ENCODE assay signal across 28 mouse cellular contexts in genomic region chr11:107287215-107288185, GRCm38 (mm10).
DNase-seq lines count a peak whose midpoint lies in the region; ATAC-seq and TF ChIP-seq lines count a peak whose summit lies in the region.
"Had no signal": no experiment of that assay in that cellular context is flagged by ENCODE, and none has a peak within 500 bp of the region (broad histone marks: within the 10 kb centered on the region; RNA-seq: fewer than 3 reads in every experiment).

No protein-coding gene starts in this region.

- H3K27me3 ChIP-seq in E14TG2a.4 (ENCODE audit: insufficient read depth, low read length) (no peaks in the 10 kb centered on the region), MEL (ENCODE audit: control insufficient read depth in 1 of 2, insufficient read depth in 2 of 2, low read length in 2 of 2) (no peaks in the 10 kb centered on the region)
- no peaks in the 10 kb centered on the region for H3K27me3 ChIP-seq in stomach, postnatal 0 days (ENCODE audit: control insufficient read depth, insufficient read depth, low read length)
- H3K27me3 ChIP-seq: embryonic facial prominence, embryonic 12.5 days; heart, embryonic 13.5 days; kidney, embryonic 15.5 days; limb, embryonic 15.5 days; midbrain, embryonic 15.5 days; neural tube, embryonic 12.5 days had no signal

- intact Hi-C loops in left cerebral cortex, adult 2 months (cut with DNase I): no loop called here

- H3K9me3 ChIP-seq in E14TG2a.4 (ENCODE audit: low read length) (peaks cover 9% of the 10 kb centered on the region; the same call in 1 of the 2 replicates), MEL (replicated peaks; ENCODE audit: insufficient read depth, low read length) (no peaks in the 10 kb centered on the region)
- H3K9me3 ChIP-seq in stomach, postnatal 0 days (ENCODE audit: control insufficient read depth, low read length): no peaks in the 10 kb centered on the region
- H3K9me3 ChIP-seq: embryonic facial prominence, embryonic 12.5 days; heart, embryonic 13.5 days; kidney, embryonic 15.5 days; limb, embryonic 10.5 days; limb, embryonic 15.5 days; midbrain, embryonic 15.5 days; neural tube, embryonic 12.5 days had no signal

- H3K4me1 ChIP-seq in E14TG2a.4 (replicated peaks; ENCODE audit: low read depth, low read length) (peaks cover 43% of the 10 kb centered on the region), MEL (ENCODE audit: control insufficient read depth in 1 of 2, insufficient read depth in 2 of 2, low read length in 2 of 2) (no peaks in the 10 kb centered on the region)
- no peaks in the 10 kb centered on the region for H3K4me1 ChIP-seq in stomach, postnatal 0 days (replicated peaks; ENCODE audit: control insufficient read depth, insufficient read depth)
- H3K4me1 ChIP-seq: embryonic facial prominence, embryonic 12.5 days; limb, embryonic 15.5 days; midbrain, embryonic 15.5 days; neural tube, embryonic 12.5 days had no signal

- peak; percentile 6 for TF ChIP-seq CTCF in left cerebral cortex, adult 2 months (IDR thresholded peaks at IDR 0.05)
- peak; percentile 56 for TF ChIP-seq CTCF in E14TG2a.4 (conservative IDR thresholded peaks at IDR 0.05; ENCODE audit: low read length)
- TF ChIP-seq CTCF in MEL (IDR thresholded peaks at IDR 0.05 in 2 of 3, conservative IDR thresholded peaks at IDR 0.05 in 1 of 3; ENCODE audit: control insufficient read depth in 1 of 3, insufficient read depth in 1 of 3, low read depth in 2 of 3, low read length in 3 of 3, poor library complexity in 1 of 3, severe bottlenecking in 1 of 3): no peak
- TF ChIP-seq CTCF in stomach, postnatal 0 days (IDR thresholded peaks at IDR 0.05; ENCODE audit: low read depth): peak; percentile 8; the same call in 1 of the 2 replicates

- peak; percentile 74 for ATAC-seq in stomach, postnatal 0 days (ENCODE audit: low FRiP score, low TSS enrichment)
- no peak for ATAC-seq in erythroid progenitor cell, adult 5-6 weeks (replicated peaks; ENCODE audit: low FRiP score, poor library complexity, severe bottlenecking)
- ATAC-seq: forebrain, embryonic 16.5 days; hindbrain, embryonic 16.5 days; midbrain, embryonic 15.5 days had no signal

- no peak for DNase-seq in left cerebral cortex, adult 2 months (ENCODE audit: extremely low spot score in 1 of 2, low spot score in 2 of 2)
- DNase-seq in left cerebral cortex, adult 18-20 months (ENCODE audit: low spot score in 2 of 2): no peak
- peak; percentile 40 for DNase-seq in MEL (ENCODE audit: low read depth, low spot score)
- no peak for DNase-seq in stomach, postnatal 0 days (ENCODE audit: low spot score)
- no peak for DNase-seq in thymus, adult 18-20 months
- DNase-seq: adrenal gland, postnatal 14 days; cerebellum, adult 11-12 months; cerebellum, adult 9-11 months; embryo, embryonic 11 days; gastrocnemius, adult 2 months; gastrocnemius, postnatal 36 days; heart, adult 18-20 months; kidney, adult 18-20 months; kidney, postnatal 25 days; lung, embryonic 14.5 days; lung, postnatal 14 days; thymus, postnatal 36 days had no signal

- H3K4me2 ChIP-seq in stomach, postnatal 0 days (replicated peaks; ENCODE audit: low read depth): no peak overlapping the region
- H3K4me2 ChIP-seq: embryonic facial prominence, embryonic 12.5 days; heart, embryonic 13.5 days; kidney, embryonic 15.5 days; limb, embryonic 15.5 days; lung, embryonic 14.5 days; midbrain, embryonic 15.5 days; neural tube, embryonic 12.5 days had no signal

- no peaks in the 10 kb centered on the region for H3K79me2 ChIP-seq in MEL (ENCODE audit: control insufficient read depth, insufficient read depth, low read length, poor library complexity)

- peaks cover 56% of the 10 kb centered on the region for H3K36me3 ChIP-seq in E14TG2a.4 (ENCODE audit: insufficient read depth, low read length)
- H3K36me3 ChIP-seq in MEL (ENCODE audit: control insufficient read depth in 1 of 2, insufficient read depth in 2 of 2, low read length in 2 of 2): peaks cover 0 to 3% of the 10 kb centered on the region in 2 experiments; a peak in 2 of 4 replicates
- H3K36me3 ChIP-seq in stomach, postnatal 0 days (ENCODE audit: control insufficient read depth, insufficient read depth, low read length): no peaks in the 10 kb centered on the region
- H3K36me3 ChIP-seq: midbrain, embryonic 15.5 days; neural tube, embryonic 12.5 days had no signal

- WGBS in stomach, postnatal 0 days: 80% methylated on average over 11 of the region's 11 CpGs

- no peak for TF ChIP-seq POLR2A in MEL (IDR thresholded peaks at IDR 0.05; ENCODE audit: control insufficient read depth in 1 of 2, insufficient read depth in 1 of 2, low read depth in 1 of 2, low read length in 2 of 2, poor library complexity in 1 of 2)

- no peak overlapping the region for H3K9ac ChIP-seq in MEL (ENCODE audit: control insufficient read depth, low read depth, low read length, poor library complexity, severe bottlenecking)
- H3K9ac ChIP-seq in stomach, postnatal 0 days (ENCODE audit: low read length): no peak overlapping the region
- H3K9ac ChIP-seq: embryonic facial prominence, embryonic 12.5 days; heart, embryonic 13.5 days; kidney, embryonic 15.5 days; limb, embryonic 15.5 days; lung, embryonic 14.5 days; midbrain, embryonic 15.5 days; neural tube, embryonic 12.5 days had no signal

- H3K4me3 ChIP-seq in left cerebral cortex, adult 2 months: no peak overlapping the region
- H3K4me3 ChIP-seq in E14TG2a.4 (replicated peaks; ENCODE audit: low read length) (no peak overlapping the region), MEL (ENCODE audit: control insufficient read depth in 1 of 2, insufficient read depth in 1 of 2, low read depth in 2 of 2, low read length in 2 of 2) (no peak overlapping the region)
- H3K4me3 ChIP-seq in stomach, postnatal 0 days (ENCODE audit: low read depth, low read length): no peak overlapping the region
- H3K4me3 ChIP-seq: embryonic facial prominence, embryonic 12.5 days; gastrocnemius, adult 2 months; heart, embryonic 13.5 days; kidney, embryonic 15.5 days; limb, embryonic 10.5 days; limb, embryonic 15.5 days; midbrain, embryonic 15.5 days; neural tube, embryonic 12.5 days had no signal

- 0 out of 2 replicates have a peak overlapping the region, but pooled peaks have one; percentile 5 for H3K27ac ChIP-seq in left cerebral cortex, adult 2 months
- no peak overlapping the region for H3K27ac ChIP-seq in MEL (ENCODE audit: control insufficient read depth, low read depth, low read length)
- H3K27ac ChIP-seq in stomach, postnatal 0 days (replicated peaks): no peak overlapping the region
- H3K27ac ChIP-seq: embryonic facial prominence, embryonic 12.5 days; gastrocnemius, adult 2 months; heart, embryonic 13.5 days; kidney, embryonic 15.5 days; limb, embryonic 10.5 days; limb, embryonic 15.5 days; midbrain, embryonic 15.5 days; neural tube, embryonic 12.5 days had no signal

- TF ChIP-seq RAD21 in MEL (IDR thresholded peaks at IDR 0.05; ENCODE audit: low read depth, low read length): no peak

- TF ChIP-seq EP300 in MEL (IDR thresholded peaks at IDR 0.05; ENCODE audit: low read depth in 1 of 2, low read length in 2 of 2): no peak
- no peak for TF ChIP-seq EP300 in stomach, postnatal 0 days (optimal IDR thresholded peaks at IDR 0.05)

TF ChIP-seq in MEL, 35 proteins besides CTCF, POLR2A, EP300 and RAD21:
- TF ChIP-seq ZMIZ1 (IDR thresholded peaks at IDR 0.05; ENCODE audit: low read depth, low read length): no peak
- no peak for TF ChIP-seq CHD2 (IDR thresholded peaks at IDR 0.05; ENCODE audit: low read length)
- TF ChIP-seq NRF1 (IDR thresholded peaks at IDR 0.05; ENCODE audit: insufficient read depth, low read depth, low read length, poor library complexity, severe bottlenecking): no peak
- no peak for TF ChIP-seq NELFE (IDR thresholded peaks at IDR 0.05; ENCODE audit: low read depth, low read length)
- no peak for TF ChIP-seq BHLHE40 (IDR thresholded peaks at IDR 0.05; ENCODE audit: borderline replicate concordance, low read depth, low read length)
- TF ChIP-seq MXI1 (IDR thresholded peaks at IDR 0.05; ENCODE audit: low read depth, low read length): no peak
- TF ChIP-seq MYB (IDR thresholded peaks at IDR 0.05; ENCODE audit: low read depth, low read length): no peak
- no peak for TF ChIP-seq ZNF384 (IDR thresholded peaks at IDR 0.05; ENCODE audit: low read depth, low read length)
- TF ChIP-seq MAX (IDR thresholded peaks at IDR 0.05; ENCODE audit: low read length): no peak
- no peak for TF ChIP-seq ETS1 (IDR thresholded peaks at IDR 0.05; ENCODE audit: low read depth, low read length)
- TF ChIP-seq HCFC1 (IDR thresholded peaks at IDR 0.05; ENCODE audit: low read depth, low read length): no peak
- TF ChIP-seq GABPA (IDR thresholded peaks at IDR 0.05; ENCODE audit: low read depth, low read length): no peak
- TF ChIP-seq USF1 (IDR thresholded peaks at IDR 0.05; ENCODE audit: low read depth, low read length): no peak
- TF ChIP-seq MYC (IDR thresholded peaks at IDR 0.05; ENCODE audit: low read depth, low read length): no peak
- TF ChIP-seq KAT2A (conservative IDR thresholded peaks at IDR 0.05; ENCODE audit: low read depth, low read length): no peak
- TF ChIP-seq USF2 (IDR thresholded peaks at IDR 0.05; ENCODE audit: borderline replicate concordance in 1 of 2, insufficient read depth in 1 of 2, low read depth in 1 of 2, low read length in 2 of 2): no peak

Comparison
In these comparisons a context has a peak if more than half of its experiments do, and no peak if none do; other contexts are left out.
1. CTCF ChIP-seq: peak in left cerebral cortex, adult 2 months (single experiment), E14TG2a.4 (single experiment) and stomach, postnatal 0 days (single experiment); none in MEL (0 of 3).